In the genomic region with DNA sequence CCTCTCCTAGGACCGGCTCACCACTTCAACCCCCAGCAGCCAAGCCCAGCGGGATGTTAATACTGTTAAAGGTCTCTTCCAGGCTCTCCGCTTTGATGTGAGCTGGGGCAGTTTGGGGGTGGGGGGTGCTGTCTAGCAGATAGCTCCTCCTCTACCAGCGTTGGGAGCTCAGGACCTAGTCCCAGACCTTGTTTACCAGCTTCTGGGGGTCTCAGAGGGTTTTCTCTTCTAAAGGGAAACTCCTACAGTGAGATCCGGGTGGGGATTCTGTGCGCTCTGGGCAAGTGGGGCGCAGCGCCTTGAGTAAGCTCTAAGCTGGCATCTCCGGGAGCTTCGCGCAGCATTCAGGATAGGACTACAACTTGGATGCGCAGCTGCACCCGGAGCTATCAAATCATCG, we compare ENCODE assay signal across 17 mouse cellular contexts. TPM values are rescaled to one million over a fixed set of nuclear protein-coding genes. Genes with fewer than 3 reads are reported as not detected.
DNase-seq lines count a peak whose midpoint lies in the region; ATAC-seq lines count a peak whose summit lies in the region.
"Had no signal": no experiment of that assay in that cellular context is flagged by ENCODE, and none has a peak within 500 bp of the region (broad histone marks: within the 10 kb centered on the region; RNA-seq: fewer than 3 reads in every experiment).

No protein-coding gene starts in this region.

- H3K27ac ChIP-seq in heart, embryonic 13.5 days (replicated peaks) = no peak overlapping the region
- H3K27ac ChIP-seq in midbrain, embryonic 11.5 days (ENCODE audit: low read depth, low read length) = no peak overlapping the region
- H3K27ac ChIP-seq in midbrain, embryonic 16.5 days (ENCODE audit: low read length) = no peak overlapping the region
- no peak overlapping the region for H3K27ac ChIP-seq in forebrain, embryonic 14.5 days (ENCODE audit: low read depth, low read length)
- H3K27ac ChIP-seq: heart, adult 2 months; kidney, postnatal 0 days; liver, embryonic 15.5 days had no signal

- H3K4me1 ChIP-seq in heart, embryonic 13.5 days = no peaks in the 10 kb centered on the region; the same call in 1 of the 2 replicates
- peaks cover 6% of the 10 kb centered on the region; the same call in 1 of the 2 replicates for H3K4me1 ChIP-seq in midbrain, embryonic 11.5 days (ENCODE audit: control insufficient read depth, insufficient read depth, low read length)
- peaks cover 5% of the 10 kb centered on the region for H3K4me1 ChIP-seq in midbrain, embryonic 16.5 days (ENCODE audit: control insufficient read depth, insufficient read depth, low read length)
- peaks cover 7% of the 10 kb centered on the region for H3K4me1 ChIP-seq in forebrain, embryonic 14.5 days (ENCODE audit: control insufficient read depth, insufficient read depth, low read length)
- H3K4me1 ChIP-seq: liver, embryonic 15.5 days had no signal

- no peak for ATAC-seq in heart, embryonic 13.5 days (ENCODE audit: extremely low read depth, insufficient number of reproducible peaks, low FRiP score, low TSS enrichment)
- no peak for ATAC-seq in midbrain, embryonic 11.5 days (ENCODE audit: low FRiP score)
- no peak for ATAC-seq in midbrain, embryonic 16.5 days
- ATAC-seq in forebrain, embryonic 14.5 days = no peak
- ATAC-seq in erythroblast, adult 5-6 weeks (replicated peaks; ENCODE audit: low FRiP score, poor library complexity, severe bottlenecking) = no peak
- ATAC-seq: activated CD4-positive, CD25-positive, alpha-beta regulatory T cell, adult 4 months had no signal

- no peaks in the 10 kb centered on the region for H3K9me3 ChIP-seq in heart, embryonic 13.5 days
- no peaks in the 10 kb centered on the region for H3K9me3 ChIP-seq in midbrain, embryonic 11.5 days (ENCODE audit: control insufficient read depth, low read length)
- H3K9me3 ChIP-seq in midbrain, embryonic 16.5 days (replicated peaks; ENCODE audit: control insufficient read depth, low read length, poor library complexity, severe bottlenecking) = no peaks in the 10 kb centered on the region
- no peaks in the 10 kb centered on the region for H3K9me3 ChIP-seq in forebrain, embryonic 14.5 days (replicated peaks; ENCODE audit: control insufficient read depth, low read length)
- H3K9me3 ChIP-seq: liver, embryonic 15.5 days had no signal

- 3% methylated on average over 14 of the region's 14 CpGs for WGBS in heart, embryonic 13.5 days
- WGBS in midbrain, embryonic 11.5 days = under 1% methylated on average over 14 of the region's 14 CpGs
- 2% methylated on average over 14 of the region's 14 CpGs for WGBS in midbrain, embryonic 16.5 days
- WGBS in forebrain, embryonic 14.5 days = 3% methylated on average over 14 of the region's 14 CpGs

- peak overlapping the region; percentile 42 for H3K4me2 ChIP-seq in heart, embryonic 13.5 days
- H3K4me2 ChIP-seq in midbrain, embryonic 11.5 days = no peak overlapping the region
- H3K4me2 ChIP-seq in midbrain, embryonic 16.5 days (ENCODE audit: low read length) = no peak overlapping the region
- H3K4me2 ChIP-seq in forebrain, embryonic 14.5 days (ENCODE audit: low read length) = peak overlapping the region; percentile 30
- H3K4me2 ChIP-seq: liver, embryonic 15.5 days had no signal

- H3K27me3 ChIP-seq in heart, embryonic 13.5 days (replicated peaks) = peaks cover 81% of the 10 kb centered on the region
- peaks cover 36% of the 10 kb centered on the region for H3K27me3 ChIP-seq in midbrain, embryonic 11.5 days (ENCODE audit: control insufficient read depth, insufficient read depth, low read length)
- H3K27me3 ChIP-seq in midbrain, embryonic 16.5 days (ENCODE audit: control insufficient read depth, insufficient read depth, low read depth, low read length) = peaks cover 45% of the 10 kb centered on the region
- peaks cover 38% of the 10 kb centered on the region for H3K27me3 ChIP-seq in forebrain, embryonic 14.5 days (replicated peaks; ENCODE audit: control insufficient read depth, insufficient read depth, low read length)

- no peaks in the 10 kb centered on the region for H3K36me3 ChIP-seq in heart, embryonic 13.5 days
- no peaks in the 10 kb centered on the region for H3K36me3 ChIP-seq in midbrain, embryonic 11.5 days (ENCODE audit: control insufficient read depth, insufficient read depth, low read length)
- no peaks in the 10 kb centered on the region for H3K36me3 ChIP-seq in midbrain, embryonic 16.5 days (ENCODE audit: control insufficient read depth, insufficient read depth, low read length)
- no peaks in the 10 kb centered on the region for H3K36me3 ChIP-seq in forebrain, embryonic 14.5 days (ENCODE audit: control insufficient read depth, insufficient read depth, low read length)
- H3K36me3 ChIP-seq: liver, embryonic 15.5 days had no signal

- no peak overlapping the region for H3K9ac ChIP-seq in heart, embryonic 13.5 days
- H3K9ac ChIP-seq in midbrain, embryonic 11.5 days (ENCODE audit: low read length) = no peak overlapping the region
- no peak overlapping the region for H3K9ac ChIP-seq in midbrain, embryonic 16.5 days (ENCODE audit: low read depth, low read length)
- H3K9ac ChIP-seq in forebrain, embryonic 14.5 days (ENCODE audit: low read length) = no peak overlapping the region
- H3K9ac ChIP-seq: liver, embryonic 15.5 days had no signal

- 0 out of 2 replicates have a peak overlapping the region, but pooled peaks have one; percentile 22 for H3K4me3 ChIP-seq in heart, embryonic 13.5 days
- no peak overlapping the region for H3K4me3 ChIP-seq in midbrain, embryonic 11.5 days (ENCODE audit: low read depth, low read length)
- H3K4me3 ChIP-seq in midbrain, embryonic 16.5 days (ENCODE audit: low read depth, low read length) = no peak overlapping the region
- no peak overlapping the region for H3K4me3 ChIP-seq in forebrain, embryonic 14.5 days (ENCODE audit: low read depth, low read length)
- H3K4me3 ChIP-seq: erythroblast, embryonic 14.5 days; heart, adult 2 months; liver, embryonic 15.5 days had no signal

- no peak for DNase-seq in heart, adult 9 months (ENCODE audit: low spot score in 2 of 2)
- peak; percentile 91 for DNase-seq in midbrain, embryonic 11.5 days (ENCODE audit: low spot score, missing footprints)
- DNase-seq in forebrain, embryonic 14.5 days (ENCODE audit: low spot score) = no peak
- no peak for DNase-seq in spleen, postnatal 4 days (ENCODE audit: low spot score in 2 of 2)
- DNase-seq: cerebellum, adult 11-12 months; heart, adult 2 months; lung, postnatal 36 days; right cerebral cortex, postnatal 25 days; thymus, adult 2 months had no signal

RNA-seq across cellular contexts. Expression of gene Eomes, which starts 9.7 kb away (rescaled TPM):
- 0.09 TPM in 1 of 2 replicates, not detected in the other for polyA plus RNA-seq in heart, embryonic 13.5 days (2015; fragmentation: Nextera tagmentation; extraction: Ambion mirVana)
- 0.33 and 1.1 TPM in 2 replicates for polyA plus RNA-seq in midbrain, embryonic 11.5 days (2014; fragmentation: Nextera tagmentation; extraction: Ambion mirVana)
- polyA plus RNA-seq in midbrain, embryonic 16.5 days (2015; fragmentation: Nextera tagmentation; extraction: Ambion mirVana) = 1.4 and 2.0 TPM in 2 replicates
- 22.9 and 24.1 TPM in 2 replicates for polyA plus RNA-seq in forebrain, embryonic 14.5 days (2014; fragmentation: Nextera tagmentation; extraction: Ambion mirVana)
- not detected in 2 replicates for total RNA-seq in erythroblast, adult 5-6 weeks (2015; ENCODE audit: low replicate concordance)
- not detected in 2 replicates for total RNA-seq in erythroblast, adult 5-6 weeks (2017; ENCODE audit: low replicate concordance)
- total RNA-seq: gastrocnemius, adult 18-20 months had no signal
- polyA plus RNA-seq: erythroblast, embryonic 14.5 days; kidney, postnatal 0 days; liver, embryonic 15.5 days had no signal

RNA-seq across cellular contexts. Expression of gene Golga4, which starts 37.8 kb away (rescaled TPM):
- 47.5 and 51.0 TPM in 2 replicates for polyA plus RNA-seq in heart, embryonic 13.5 days (2015; fragmentation: Nextera tagmentation; extraction: Ambion mirVana)
- polyA plus RNA-seq in midbrain, embryonic 11.5 days (2014; fragmentation: Nextera tagmentation; extraction: Ambion mirVana) = 48.5 and 48.7 TPM in 2 replicates
- polyA plus RNA-seq in midbrain, embryonic 16.5 days (2015; fragmentation: Nextera tagmentation; extraction: Ambion mirVana) = 41.5 and 44.2 TPM in 2 replicates
- 28.5 and 41.2 TPM in 2 replicates for polyA plus RNA-seq in forebrain, embryonic 14.5 days (2014; fragmentation: Nextera tagmentation; extraction: Ambion mirVana)
- total RNA-seq in erythroblast, adult 5-6 weeks (2015; ENCODE audit: low replicate concordance) = 15.3 and 19.2 TPM in 2 replicates
- 20.0 and 24.5 TPM in 2 replicates for total RNA-seq in erythroblast, adult 5-6 weeks (2017; ENCODE audit: low replicate concordance)

Comparison
In these comparisons a context has a peak if more than half of its experiments do, and no peak if none do; other contexts are left out.
1. H3K4me2 ChIP-seq: peak in heart, embryonic 13.5 days (single experiment) and forebrain, embryonic 14.5 days (single experiment); none in midbrain, embryonic 11.5 days (single experiment) and midbrain, embryonic 16.5 days (single experiment).